Mouse (Mus musculus) liver, embryonic 14.5 days (tissue): ENCODE data around the gene Dbh.

Experiments
- CTCF ChIP-seq: IDR thresholded peaks from 2 replicates; pipeline ENCODE4 v1.5.1; 2016; ENCODE audit warnings: antibody characterized with exemption, low read depth, control low read depth
- EP300 ChIP-seq: IDR thresholded peaks from 2 replicates; pipeline ENCODE4 v1.6.1; 2016; ENCODE audit warnings: antibody characterized with exemption, low read depth

- TF ChIP-seq CTCF (no peak), EP300 (no peak)
Measured at GRCm38 (mm10) chr2:27207126-27207525, 42.1 kb downstream of the Dbh start.
